Mouse (Mus musculus) ovary, adult 2 months (tissue): ENCODE results near the gene Pilra. TPM values are rescaled to one million over a fixed set of nuclear protein-coding genes. Genes with fewer than 3 reads are reported as not detected.

Experiments used
- polyA plus RNA-seq: library from polyadenylated mRNA; depleted of rRNA; stranded (reverse); fragments of >200 nt; gene quantifications from 2 replicates; pipeline ENCODE4 v1.2.3, GENCODE M21; 2012; rRNA removed

The Pilra gene
- 0.71 and 1.1 TPM in 2 replicates for polyA plus RNA-seq

DNA sequence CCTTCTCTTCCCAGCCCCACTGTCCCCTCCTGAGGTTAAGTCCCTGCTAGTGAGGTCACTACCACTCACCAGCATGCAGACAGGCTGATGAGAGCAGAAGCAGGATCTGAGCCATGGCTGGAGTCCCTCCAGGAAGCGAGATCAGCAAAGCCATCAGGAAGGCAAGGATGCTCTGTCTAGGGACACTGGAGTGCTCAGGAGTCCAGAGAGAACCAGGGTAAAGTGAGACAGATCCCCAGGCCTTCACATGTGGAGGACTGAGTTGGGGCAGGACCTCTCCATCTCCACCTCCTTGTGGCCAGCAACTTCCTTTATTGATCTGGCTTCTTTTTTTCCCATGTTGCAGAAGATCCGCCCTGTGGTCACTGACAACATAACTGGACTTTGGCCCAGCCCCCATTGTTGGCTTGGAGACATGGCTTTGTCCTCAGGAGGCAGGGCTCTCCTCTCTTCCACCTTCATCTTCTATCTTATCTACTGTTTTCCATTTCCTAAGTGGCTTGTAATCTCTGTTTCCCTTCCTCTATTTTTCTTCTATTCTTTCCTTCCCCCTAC, at the start of gene Pilra:
Gene Pilra (minus strand): TSS at position 316 of the 555 bp plus-strand sequence.

DNA sequence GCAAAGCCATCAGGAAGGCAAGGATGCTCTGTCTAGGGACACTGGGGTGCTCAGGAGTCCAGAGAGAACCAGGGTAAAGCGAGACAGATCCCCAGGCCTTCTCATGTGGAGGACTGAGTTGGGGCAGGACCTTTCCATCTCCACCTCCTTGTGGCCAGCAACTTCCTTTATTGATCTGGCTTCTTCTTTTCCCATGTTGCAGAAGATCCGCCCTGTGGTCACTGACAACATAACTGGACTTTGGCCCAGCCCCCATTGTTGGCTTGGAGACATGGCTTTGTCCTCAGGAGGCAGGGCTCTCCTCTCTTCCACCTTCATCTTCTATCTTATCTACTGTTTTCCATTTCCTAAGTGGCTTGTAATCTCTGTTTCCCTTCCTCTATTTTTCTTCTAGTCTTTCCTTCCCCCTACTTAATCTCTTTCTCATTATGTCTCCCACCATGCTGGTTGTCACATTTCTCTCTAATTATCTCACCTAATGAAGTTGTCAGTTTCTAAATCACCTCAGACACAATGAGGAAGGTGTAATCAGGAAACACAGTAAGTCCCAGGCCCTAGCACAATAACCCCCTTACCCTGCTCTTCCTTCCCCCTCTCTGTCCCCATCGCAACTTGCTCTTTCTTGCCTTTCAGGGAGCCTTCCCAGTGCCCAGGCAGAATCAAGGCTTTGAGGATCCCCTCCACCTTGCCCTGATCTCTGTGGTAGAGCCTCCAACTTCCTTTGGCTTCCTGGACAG, 35.7 kb upstream of the Pilra start, which contains the start of gene Pilrb2:
Gene Pilrb2 (minus strand): TSS at position 172 of the 737 bp plus-strand sequence.

DNA sequence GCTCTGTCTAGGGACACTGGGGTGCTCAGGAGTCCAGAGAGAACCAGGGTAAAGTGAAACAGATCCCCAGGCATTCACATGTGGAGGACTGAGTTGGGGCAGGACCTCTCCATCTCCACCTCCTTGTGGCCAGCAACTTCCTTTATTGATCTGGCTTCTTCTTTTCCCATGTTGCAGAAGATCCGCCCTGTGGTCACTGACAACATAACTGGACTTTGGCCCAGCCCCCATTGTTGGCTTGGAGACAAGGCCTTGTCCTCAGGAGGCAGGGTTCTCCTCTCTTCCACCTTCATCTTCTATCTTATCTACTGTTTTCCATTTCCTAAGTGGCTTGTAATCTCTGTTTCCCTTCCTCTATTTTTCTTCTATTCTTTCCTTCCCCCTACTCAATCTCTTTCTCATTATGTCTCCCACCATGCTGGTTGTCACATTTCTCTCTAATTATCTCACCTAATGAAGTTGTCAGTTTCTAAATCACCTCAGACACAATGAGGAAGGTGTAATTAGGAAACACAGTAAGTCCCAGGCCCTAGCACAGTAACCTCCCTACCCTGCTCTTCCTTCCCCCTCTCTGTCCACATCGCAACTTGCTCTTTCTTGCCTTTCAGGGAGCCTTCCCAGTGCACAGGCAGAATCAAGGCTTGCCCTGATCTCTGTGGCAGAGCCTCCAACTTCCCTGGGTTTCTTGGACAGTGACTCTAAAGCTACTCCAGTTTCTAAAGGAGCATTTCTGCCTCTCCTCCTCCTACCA, 22.1 kb upstream of the Pilra start, which contains the start of gene Pilrb1:
Gene Pilrb1 (minus strand): TSS at position 147 of the 751 bp plus-strand sequence.

DNA sequence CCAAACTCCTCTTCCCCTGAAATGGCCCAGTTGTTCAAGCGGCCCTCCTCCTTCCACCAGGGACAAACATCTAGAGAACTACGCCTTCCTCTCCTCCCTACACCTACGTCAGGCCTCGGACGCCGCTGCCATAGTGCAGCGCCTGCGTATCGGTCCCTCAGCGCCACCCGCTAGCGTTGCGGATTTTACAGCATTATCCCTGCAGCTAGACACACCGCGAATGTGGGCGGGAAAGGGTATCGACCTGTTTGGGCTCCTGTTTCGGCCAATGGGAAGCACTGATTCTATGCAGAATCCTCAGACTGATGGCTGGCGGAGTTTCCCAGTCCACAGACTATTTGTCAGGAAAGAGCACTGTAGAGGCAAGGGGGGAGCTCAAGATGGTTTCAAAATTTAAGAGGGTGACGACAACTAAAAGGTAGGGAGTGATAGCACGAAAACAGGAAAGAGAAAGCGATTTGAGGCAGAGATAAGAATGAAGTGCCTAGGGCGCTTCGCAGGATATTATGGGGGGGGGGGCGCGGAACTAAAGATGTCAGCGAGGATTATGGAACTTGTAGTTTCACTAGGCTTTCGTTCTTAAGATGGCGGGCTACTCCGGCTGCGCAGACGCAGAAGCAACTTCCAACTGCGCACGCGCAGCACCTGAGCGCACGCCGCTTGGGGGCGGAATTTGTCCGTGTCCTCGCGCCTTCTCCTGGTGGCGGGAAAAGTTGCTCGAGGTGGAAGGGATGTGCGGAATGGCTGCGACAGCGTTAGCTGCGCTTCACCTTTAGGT, 48.7 kb downstream of the Pilra start, which contains the start of the genes Mepce and Zcwpw1:
Gene Mepce (minus strand): TSS at position 505 of the 778 bp plus-strand sequence.
Gene Zcwpw1 (plus strand): TSS at position 648 of the 778 bp plus-strand sequence.

DNA sequence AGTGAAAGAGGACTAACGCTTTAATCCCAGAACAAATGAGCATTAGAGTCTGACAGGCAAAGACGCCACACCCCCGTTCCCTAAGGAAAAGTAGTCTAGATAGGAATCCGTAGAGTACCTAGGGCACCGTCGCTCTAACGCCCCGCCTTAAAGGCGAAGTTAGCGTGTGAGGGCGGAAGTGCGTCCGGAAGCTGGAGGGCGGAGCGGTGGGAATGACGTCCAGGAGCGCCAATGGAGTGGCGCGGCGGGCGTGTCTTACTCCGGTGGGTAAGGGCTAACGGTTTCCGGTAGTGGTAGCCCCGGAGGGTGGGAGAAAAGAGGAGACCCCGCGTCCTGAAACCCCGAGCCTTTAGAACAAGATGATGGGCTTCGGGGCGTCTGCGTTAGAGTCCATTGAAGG, 57.4 kb downstream of the Pilra start, which contains the start of gene Ppp1r35:
Gene Ppp1r35 (plus strand): TSS at position 215 of the 400 bp plus-strand sequence.

Other genes starting within 250 kb of the Pilra start
- gene Mospd3, start 235.2 kb downstream of the Pilra start, polyA plus RNA-seq = 134 and 156 TPM in 2 replicates
- gene Pcolce, start 222.5 kb downstream of the Pilra start, polyA plus RNA-seq = 434 and 514 TPM in 2 replicates
- 0.93 and 0.97 TPM in 2 replicates for gene Fbxo24, start 207.3 kb downstream of the Pilra start, polyA plus RNA-seq
- gene Lrch4, start 207.2 kb downstream of the Pilra start, polyA plus RNA-seq = 47.7 and 50.0 TPM in 2 replicates
- 33.5 and 36.4 TPM in 2 replicates for gene Gm20605, start 207.1 kb downstream of the Pilra start, polyA plus RNA-seq
- gene Sap25, start 194.9 kb downstream of the Pilra start, polyA plus RNA-seq = 94.8 and 112 TPM in 2 replicates
- 7.2 and 7.5 TPM in 2 replicates for gene Irs3, start 190.6 kb downstream of the Pilra start, polyA plus RNA-seq
- 33.2 and 38.9 TPM in 2 replicates for gene Agfg2, start 151.6 kb downstream of the Pilra start, polyA plus RNA-seq
- 10.9 and 13.2 TPM in 2 replicates for gene Nyap1, start 94.7 kb downstream of the Pilra start, polyA plus RNA-seq
- 135 and 151 TPM in 2 replicates for gene Tsc22d4, start 90.6 kb downstream of the Pilra start, polyA plus RNA-seq
- gene Ppp1r35, start 57.4 kb downstream of the Pilra start, polyA plus RNA-seq = 70.6 and 89.1 TPM in 2 replicates
- gene Mepce, start 48.6 kb downstream of the Pilra start, polyA plus RNA-seq = 42.4 and 45.4 TPM in 2 replicates
- gene Zcwpw1, start 48.5 kb downstream of the Pilra start, polyA plus RNA-seq = 1.00 and 1.0 TPM in 2 replicates
- 2.1 and 3.6 TPM in 2 replicates for gene Pilrb1, start 21.8 kb upstream of the Pilra start, polyA plus RNA-seq
- gene Pilrb2, start 35.5 kb upstream of the Pilra start, polyA plus RNA-seq = 2.1 and 2.2 TPM in 2 replicates
- gene Cyp3a13, start 85.3 kb upstream of the Pilra start, polyA plus RNA-seq = 0.05 TPM in 1 of 2 replicates, not detected in the other
- gene Gjc3, start 126.8 kb upstream of the Pilra start, polyA plus RNA-seq = 0.33 and 0.73 TPM in 2 replicates
- gene Azgp1, start 145.2 kb upstream of the Pilra start, polyA plus RNA-seq = 0.31 and 0.41 TPM in 2 replicates
- gene Smok3a, start 185.0 kb upstream of the Pilra start, polyA plus RNA-seq = not detected in 2 replicates
- gene Smok3b, start 185.1 kb upstream of the Pilra start, polyA plus RNA-seq = not detected in 2 replicates
- not detected in 2 replicates for gene Smok3c, start 216.9 kb upstream of the Pilra start, polyA plus RNA-seq
- 3.8 and 6.3 TPM in 2 replicates for gene Zkscan1, start 248.8 kb upstream of the Pilra start, polyA plus RNA-seq